Mouse (Mus musculus) liver, adult 2 months (tissue): Measurements from ENCODE around the gene Hist1h2bb.

ENCODE experiments used
- CTCF ChIP-seq: fragments of 200-500 bp; IDR thresholded peaks from 2 replicates; pipeline ENCODE4 v1.5.1; 2011; ENCODE audit warnings: low read depth, low read length, control low read depth
- POLR2A ChIP-seq: fragments of 200-500 bp; IDR thresholded peaks from 2 replicates; pipeline ENCODE4 v1.6.1; 2011; ENCODE audit warnings: low read length, control low read depth; ENCODE audit not compliant: insufficient read depth; ENCODE audit errors: extremely low read depth

DNA sequence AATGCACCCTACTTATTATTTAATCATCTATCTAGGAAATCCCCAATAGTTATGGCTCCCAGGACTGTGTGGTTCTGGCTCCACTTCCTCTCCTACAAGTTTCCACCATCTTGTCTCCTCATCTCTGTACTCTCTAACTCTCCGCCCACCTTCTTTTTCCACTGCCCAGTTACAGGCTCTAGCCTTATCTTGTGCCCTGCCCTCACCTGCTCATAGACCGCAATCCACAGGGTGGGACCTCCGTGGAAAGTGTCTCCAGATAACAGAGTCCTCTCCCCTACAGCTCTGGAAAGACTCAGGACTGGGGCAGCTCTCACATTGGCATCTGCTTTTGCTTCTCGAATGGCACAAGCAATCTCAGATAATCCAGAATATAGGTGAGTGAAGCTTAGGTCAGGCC, 32.5 kb downstream of the Hist1h2bb start:
- TF ChIP-seq CTCF (no peak), POLR2A (no peak)
